Mouse (Mus musculus) ES-Bruce4 (cell line): ENCODE measurements around the gene Cops3.

Source experiments
- CTCF ChIP-seq: IDR thresholded peaks from one replicate; pipeline ENCODE4 v1.8.1; 2011; ENCODE audit warnings: low read depth, low read length
- EP300 ChIP-seq: IDR thresholded peaks from 2 replicates; pipeline ENCODE4 v1.6.1; 2011; ENCODE audit warnings: low read depth, low read length; ENCODE audit not compliant: insufficient read depth

GRCm38 (mm10) chr11:59805256-59805655 lies 34.4 kb downstream of the Cops3 start:
- no peak for TF ChIP-seq CTCF
- TF ChIP-seq EP300 = no peak
